ENCODE assay signal across 24 mouse cellular contexts in the genomic region with DNA sequence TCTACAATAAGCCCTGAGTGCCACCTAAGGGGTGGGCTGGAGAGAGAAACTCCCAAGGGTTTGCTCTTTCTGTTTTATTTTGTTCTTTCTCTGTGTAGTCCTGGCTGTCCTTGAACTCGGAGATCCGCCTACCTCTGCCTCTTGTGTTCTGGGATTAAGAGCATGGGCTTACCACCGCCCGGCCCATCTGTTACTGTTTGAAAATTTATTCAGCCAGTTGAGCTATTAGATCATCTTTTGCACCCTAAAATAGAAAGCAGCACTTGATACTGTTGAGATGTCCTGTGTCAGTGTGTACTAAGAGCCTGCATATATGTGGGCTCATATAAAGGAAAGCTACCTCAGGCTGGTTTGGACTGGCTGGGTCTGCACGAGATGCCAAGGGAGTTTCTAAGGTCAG.
A peak's percentile ranks its signal among the peaks of the same experiment; 100 is the strongest.
DNase-seq lines count a peak whose midpoint lies in the region; ATAC-seq and TF ChIP-seq lines count a peak whose summit lies in the region.
"Had no signal": no experiment of that assay in that cellular context is flagged by ENCODE, and none has a peak within 500 bp of the region (broad histone marks: within the 10 kb centered on the region; RNA-seq: fewer than 3 reads in every experiment).

No protein-coding gene starts in this region.

- peaks cover 61% of the 10 kb centered on the region for H3K36me3 ChIP-seq in E14TG2a.4 (ENCODE audit: insufficient read depth, low read length)
- H3K36me3 ChIP-seq in liver, embryonic 12.5 days, result no peaks in the 10 kb centered on the region
- H3K36me3 ChIP-seq: embryonic facial prominence, embryonic 15.5 days; G1E had no signal

- TF ChIP-seq CTCF in E14TG2a.4 (conservative IDR thresholded peaks at IDR 0.05; ENCODE audit: low read length), result no peak

- H3K27me3 ChIP-seq in E14TG2a.4 (ENCODE audit: insufficient read depth, low read length), result no peaks in the 10 kb centered on the region
- no peaks in the 10 kb centered on the region for H3K27me3 ChIP-seq in liver, embryonic 12.5 days (replicated peaks)
- H3K27me3 ChIP-seq: embryonic facial prominence, embryonic 12.5 days; embryonic facial prominence, embryonic 15.5 days; Patski had no signal

- no peak for ATAC-seq in liver, embryonic 12.5 days
- ATAC-seq: forebrain, embryonic 14.5 days; forebrain, postnatal 0 days; hindbrain, postnatal 0 days; inflammation-experienced regulatory T-cells, adult 6 months; intestine, embryonic 16.5 days; Patski had no signal

- H3K4me2 ChIP-seq in liver, embryonic 12.5 days, result no peak overlapping the region
- H3K4me2 ChIP-seq: embryonic facial prominence, embryonic 12.5 days; embryonic facial prominence, embryonic 15.5 days; hindbrain, embryonic 14.5 days had no signal

- H3K4me1 ChIP-seq in E14TG2a.4 (replicated peaks; ENCODE audit: low read depth, low read length), result peaks cover 39% of the 10 kb centered on the region
- H3K4me1 ChIP-seq in liver, embryonic 12.5 days, result no peaks in the 10 kb centered on the region
- H3K4me1 ChIP-seq: embryonic facial prominence, embryonic 12.5 days had no signal

- H3K4me3 ChIP-seq in E14TG2a.4 (replicated peaks; ENCODE audit: low read length), result 0 out of 2 replicates have a peak overlapping the region, but pooled peaks have one; percentile 17
- no peak overlapping the region for H3K4me3 ChIP-seq in liver, embryonic 12.5 days
- H3K4me3 ChIP-seq: embryonic facial prominence, embryonic 12.5 days; embryonic facial prominence, embryonic 15.5 days; heart, adult 2 months had no signal

- WGBS in liver, embryonic 12.5 days (ENCODE audit: insufficient replicate concordance), result 73% methylated on average over 5 of the region's 5 CpGs

- peak; percentile 60 for DNase-seq in cerebellum, adult 9-10 months
- DNase-seq in cerebellum, postnatal 4 days (ENCODE audit: low spot score in 2 of 2), result no peak
- peak; percentile 20 for DNase-seq in heart, adult 8-10 months (ENCODE audit: low spot score)
- no peak for DNase-seq in heart, adult 9 months (ENCODE audit: low spot score in 2 of 2)
- DNase-seq in layer of hippocampus, adult 11-12 months (ENCODE audit: low spot score), result peak; percentile 46
- DNase-seq in layer of hippocampus, postnatal 36 days, result no peak
- DNase-seq: adrenal gland, postnatal 10 days; adrenal gland, postnatal 36 days; cerebellum, postnatal 14 days; forebrain, postnatal 0 days; heart, postnatal 14 days; heart, postnatal 4 days had no signal

- no peaks in the 10 kb centered on the region for H3K9me3 ChIP-seq in E14TG2a.4 (ENCODE audit: low read length)
- no peaks in the 10 kb centered on the region for H3K9me3 ChIP-seq in liver, embryonic 12.5 days (replicated peaks)
- H3K9me3 ChIP-seq: embryonic facial prominence, embryonic 12.5 days; embryonic facial prominence, embryonic 15.5 days had no signal

- no peak overlapping the region for H3K27ac ChIP-seq in liver, embryonic 12.5 days
- H3K27ac ChIP-seq: embryonic facial prominence, embryonic 12.5 days; embryonic facial prominence, embryonic 15.5 days; heart, adult 2 months; hindbrain, embryonic 14.5 days; hindbrain, postnatal 0 days had no signal

- no peak overlapping the region for H3K9ac ChIP-seq in liver, embryonic 12.5 days
- H3K9ac ChIP-seq: embryonic facial prominence, embryonic 12.5 days; embryonic facial prominence, embryonic 15.5 days; forebrain, postnatal 0 days; hindbrain, embryonic 14.5 days had no signal

Comparison
In these comparisons a context has a peak if more than half of its experiments do, and no peak if none do; other contexts are left out.
1. DNase-seq: peak in cerebellum, adult 9-10 months (single experiment), heart, adult 8-10 months (single experiment) and layer of hippocampus, adult 11-12 months (single experiment); none in cerebellum, postnatal 4 days (0 of 2), heart, adult 9 months (0 of 2) and layer of hippocampus, postnatal 36 days (0 of 2).